Mouse (Mus musculus) monocyte, adult 2 months (primary cell): ENCODE data around the gene Plekhj1.

Source experiments
- DNase-seq, 2 experiments: peaks; one replicate each; pipeline ENCODE4 v3.0.0; 2022; ENCODE audit warnings: low spot score in 2 of 2, low read depth in 1 of 2

Gene Plekhj1

DNA sequence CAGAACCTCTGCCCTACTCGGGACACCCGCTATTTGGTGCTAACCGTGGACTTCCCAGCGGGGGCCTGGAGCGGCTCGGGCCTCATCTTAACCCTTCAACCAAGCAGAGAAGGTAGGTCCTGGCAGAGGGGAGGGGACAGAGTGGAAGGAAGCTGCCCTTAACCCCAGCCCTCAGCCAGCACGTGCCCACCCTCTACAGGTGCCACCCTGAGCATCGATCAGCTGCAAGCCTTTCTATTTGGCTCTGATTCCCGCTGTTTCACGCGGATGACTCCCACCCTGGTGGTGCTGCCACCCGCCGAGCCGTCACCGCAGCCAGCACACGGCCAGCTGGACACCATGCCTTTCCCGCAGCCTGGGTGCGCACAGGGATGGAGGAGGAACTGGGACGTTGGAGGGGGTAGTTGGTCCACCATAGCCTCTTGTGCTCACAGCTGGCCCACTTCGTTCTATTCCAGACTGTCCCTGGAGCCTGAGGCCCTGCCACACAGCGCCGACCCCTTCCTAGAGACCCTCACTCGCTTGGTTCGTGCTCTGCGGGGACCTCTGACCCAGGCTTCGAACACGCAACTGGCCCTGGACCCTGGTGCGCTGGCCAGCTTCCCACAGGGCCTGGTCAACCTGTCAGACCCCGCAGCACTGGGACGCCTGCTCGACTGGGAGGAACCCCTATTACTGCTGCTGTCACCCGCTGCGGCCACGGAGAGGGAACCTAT is 8.1 kb upstream of the Plekhj1 start:
- DNase-seq: no peak

GRCm38 (mm10) chr10:80805925-80806324 is 7.5 kb upstream of the Plekhj1 start:
- peak in 1 of 2 experiments; percentile 47 for DNase-seq

GRCm38 (mm10) chr10:80805322-80805721 is 6.9 kb upstream of the Plekhj1 start:
- DNase-seq: no peak

GRCm38 (mm10) chr10:80804916-80805315 is 6.5 kb upstream of the Plekhj1 start, which contains the start of gene Amh:
Amh (plus strand) TSS chr10:80805243.
- no peak for DNase-seq

- DNase-seq: no peak
Measured at GRCm38 (mm10) chr10:80804340-80804739, 5.9 kb upstream of the Plekhj1 start.

DNA sequence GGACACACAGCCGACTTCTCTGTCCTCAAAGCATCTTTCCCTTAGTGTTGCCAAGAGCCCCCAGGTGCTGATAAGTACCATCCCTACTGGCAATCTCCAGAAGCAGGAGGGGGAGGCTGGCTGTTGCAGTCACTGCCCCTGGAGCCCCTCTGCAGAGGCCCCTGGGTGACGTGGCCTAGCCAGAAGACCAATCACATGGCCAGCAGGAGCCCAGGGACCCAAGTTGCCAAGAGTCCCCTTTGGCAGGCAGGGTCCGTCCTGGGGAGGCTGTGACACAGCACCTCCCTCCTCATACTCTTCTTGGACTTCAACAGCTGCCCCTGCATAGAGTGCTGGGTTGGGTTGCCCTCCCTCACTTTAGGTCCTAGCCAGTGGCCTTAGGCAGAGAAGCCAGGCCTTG is 4.6 kb upstream of the Plekhj1 start:
- no peak for DNase-seq

DNA sequence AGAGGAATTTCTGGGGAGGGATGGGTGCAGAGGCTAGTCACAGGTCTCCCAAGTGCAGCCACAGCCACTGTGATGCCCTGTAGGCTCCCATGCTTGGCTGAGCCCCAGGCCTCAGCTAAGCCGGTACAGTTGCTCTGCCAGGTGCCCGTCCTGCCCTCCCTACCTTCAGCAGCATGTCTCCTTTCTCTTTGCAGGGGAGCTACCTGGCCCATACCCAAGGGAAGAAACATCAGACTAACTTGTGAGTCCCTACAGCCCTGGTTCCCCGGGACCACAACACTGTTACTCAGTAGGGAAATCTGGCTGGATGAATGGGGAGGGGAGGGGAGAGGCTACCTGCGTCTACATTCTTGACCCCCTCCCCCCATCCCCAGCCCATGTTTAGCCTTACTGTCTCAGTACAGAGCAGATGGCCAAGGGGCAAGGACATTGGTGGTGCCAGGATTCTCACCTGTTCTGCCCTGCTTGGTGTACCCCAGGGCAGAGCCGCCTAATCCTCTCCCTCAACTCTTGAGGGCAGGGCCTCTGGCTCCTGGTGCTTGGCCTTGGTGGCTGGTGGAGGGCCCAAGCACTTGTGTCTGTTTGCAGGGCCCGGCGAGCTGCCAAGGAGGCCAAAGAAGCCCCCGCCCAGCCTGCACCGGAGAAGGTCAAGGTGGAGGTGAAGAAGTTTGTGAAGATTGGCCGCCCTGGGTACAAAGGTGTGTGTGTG is 3.9 kb upstream of the Plekhj1 start:
- DNase-seq: no peak

DNA sequence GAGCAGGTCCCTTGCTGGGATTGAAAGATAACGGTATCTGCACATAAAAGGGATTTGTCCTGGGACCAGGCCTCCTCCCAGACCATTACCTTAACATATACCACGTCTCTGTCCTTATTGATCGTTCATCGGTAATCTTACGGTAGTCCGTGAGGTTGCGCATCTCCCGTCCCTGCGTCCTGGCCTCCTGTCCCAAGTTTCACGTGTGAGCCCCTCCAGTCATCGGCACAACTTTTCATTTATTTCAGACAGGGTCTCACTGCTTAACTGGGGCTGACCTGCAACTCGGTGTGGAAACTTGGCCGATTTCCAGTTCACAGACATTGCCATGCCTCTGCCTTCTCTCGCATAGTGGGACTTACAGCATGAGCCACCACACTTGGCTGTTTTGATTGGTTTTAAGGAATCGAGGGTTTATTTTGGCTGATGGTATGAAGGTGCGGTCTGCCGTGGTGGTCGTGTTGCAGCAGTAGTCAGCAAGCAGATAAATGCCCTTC is 692 bp upstream of the Plekhj1 start:
- DNase-seq: no peak

DNA sequence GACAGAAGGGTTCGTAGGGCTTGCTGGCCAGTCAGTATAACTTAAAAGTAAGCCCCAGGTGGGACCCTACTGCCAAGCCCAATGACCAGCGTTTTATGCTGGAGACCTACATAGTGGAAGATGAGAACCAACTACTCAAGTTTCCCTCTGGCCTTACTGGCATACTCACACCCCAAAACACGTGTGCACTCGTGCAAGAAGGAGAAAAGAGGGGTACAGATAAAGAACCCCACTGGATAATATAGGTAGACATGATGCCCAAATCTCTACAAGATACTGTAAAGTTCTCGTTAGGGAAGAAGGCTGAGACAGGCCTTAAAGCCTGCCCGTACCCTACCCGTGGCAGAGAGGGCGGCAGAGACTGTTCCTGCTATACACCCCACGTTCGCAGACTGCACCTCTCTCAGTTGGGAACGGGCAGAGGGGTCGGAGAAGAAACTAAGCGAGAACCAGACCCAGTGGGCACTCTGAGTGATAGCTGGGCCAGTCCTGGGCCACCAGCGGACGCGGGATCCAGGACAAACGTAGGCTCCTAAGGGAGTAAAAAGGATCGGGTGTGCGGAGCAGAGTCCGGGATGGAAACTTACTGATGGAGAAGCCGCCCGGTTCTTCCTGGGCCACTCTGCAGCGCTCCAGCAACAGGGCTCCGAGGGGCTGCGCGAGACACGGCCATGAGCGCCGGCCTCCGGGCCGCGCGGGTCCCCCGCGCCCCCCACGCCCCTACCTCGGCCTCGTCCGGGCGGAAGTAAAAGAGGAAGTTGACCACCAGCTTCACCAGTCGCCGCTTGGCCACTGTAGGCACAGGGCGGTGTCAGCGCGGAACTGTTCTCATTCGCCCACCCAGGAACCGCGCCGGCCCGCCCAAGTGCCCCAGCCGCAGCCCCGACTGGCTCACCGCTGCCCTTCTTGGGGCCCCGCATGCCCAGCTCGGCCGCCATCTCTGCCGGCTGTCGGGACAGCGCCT is 958 bp downstream of the Plekhj1 start:
- peak in 1 of 2 experiments; percentile 18 for DNase-seq

GRCm38 (mm10) chr10:80796307-80796848 is 2.0 kb downstream of the Plekhj1 start:
- no peak for DNase-seq

- DNase-seq: no peak
Measured at GRCm38 (mm10) chr10:80794750-80795149, 3.7 kb downstream of the Plekhj1 start.

- no peak for DNase-seq
Measured at GRCm38 (mm10) chr10:80793803-80794202, 4.6 kb downstream of the Plekhj1 start.

DNA sequence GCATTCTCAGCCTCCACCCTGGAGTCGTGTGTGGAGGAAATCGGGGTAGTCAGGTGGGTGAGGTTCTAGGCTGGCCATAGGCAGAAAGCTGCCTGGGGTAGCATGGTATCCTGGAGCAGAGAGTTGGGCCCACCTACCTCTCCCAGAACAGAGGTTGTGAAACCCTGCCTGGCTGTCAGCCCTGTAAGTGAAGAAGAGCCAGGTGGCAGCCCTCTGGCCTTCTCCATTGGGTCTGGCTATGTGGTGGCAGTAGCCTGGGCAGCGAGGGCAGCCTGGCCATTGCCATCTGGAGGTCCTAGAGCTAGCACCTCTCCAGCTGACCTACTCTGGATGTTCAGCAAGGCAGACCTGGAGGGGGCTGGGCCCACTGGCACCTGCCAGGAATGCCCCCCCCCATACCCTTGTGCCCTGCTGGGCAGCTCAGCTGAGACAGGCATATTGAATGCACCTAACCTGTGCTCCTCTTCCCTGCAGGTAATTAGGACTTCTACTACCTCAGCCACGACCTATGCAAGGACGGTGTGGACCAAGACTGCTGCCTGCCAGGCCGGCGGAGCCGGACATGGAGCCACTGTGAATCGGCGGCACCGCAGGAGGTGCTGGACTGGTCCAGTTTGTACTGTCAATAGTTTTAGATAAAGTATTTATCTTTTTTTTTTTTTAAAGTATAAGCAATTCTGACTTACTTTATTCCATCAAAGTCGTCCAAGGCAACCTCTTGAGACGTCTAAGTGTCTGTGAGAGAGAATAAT is 5.2 kb downstream of the Plekhj1 start:
- no peak for DNase-seq

DNA sequence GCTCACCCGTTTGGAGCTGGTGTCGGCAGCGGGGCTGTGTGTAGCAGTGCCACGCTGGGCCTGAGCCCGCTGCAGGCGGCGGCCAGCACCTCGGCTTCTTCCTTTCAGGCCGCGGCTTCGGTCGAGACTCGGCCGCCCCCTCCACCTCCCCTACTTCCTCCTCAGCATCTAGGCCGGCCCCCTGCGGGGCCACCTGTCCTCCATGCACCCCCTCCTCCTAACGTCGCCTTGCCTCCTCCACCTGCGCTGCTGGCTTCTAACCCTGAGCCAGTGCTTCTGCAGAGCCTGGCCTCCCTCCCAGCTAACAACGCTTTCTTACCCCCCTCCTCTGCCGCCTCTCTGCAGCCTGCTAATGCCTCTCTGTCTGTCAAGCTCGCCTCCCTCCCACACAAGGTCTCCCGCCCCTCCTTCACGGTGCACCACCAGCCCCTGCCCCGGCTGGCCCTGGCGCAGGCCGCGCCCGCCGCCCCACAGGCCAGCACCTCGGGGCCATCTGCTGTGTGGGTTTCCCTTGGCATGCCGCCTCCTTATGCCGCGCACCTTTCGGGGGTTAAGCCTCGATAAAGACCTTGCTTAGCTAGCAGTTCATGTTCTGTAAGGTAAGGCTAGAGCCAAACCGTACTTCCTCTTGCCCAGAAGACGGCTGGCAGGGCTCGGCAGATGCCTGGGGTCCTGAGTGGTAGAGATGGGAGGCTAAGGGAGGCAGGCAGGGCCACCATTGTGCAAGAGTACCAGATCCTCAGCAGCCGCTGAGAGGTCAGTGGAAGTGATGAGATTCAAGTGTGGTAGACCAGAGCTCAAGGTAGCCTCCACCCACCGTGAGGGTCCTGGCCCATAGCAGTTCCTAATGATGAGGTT is 6.0 kb downstream of the Plekhj1 start:
- no peak for DNase-seq

- no peak for DNase-seq
Measured at GRCm38 (mm10) chr10:80791476-80792174, 6.8 kb downstream of the Plekhj1 start.

- DNase-seq: no peak
Measured at GRCm38 (mm10) chr10:80790761-80791404, 7.5 kb downstream of the Plekhj1 start.

- no peak for DNase-seq
Measured at GRCm38 (mm10) chr10:80787517-80787916, 10.9 kb downstream of the Plekhj1 start.

DNA sequence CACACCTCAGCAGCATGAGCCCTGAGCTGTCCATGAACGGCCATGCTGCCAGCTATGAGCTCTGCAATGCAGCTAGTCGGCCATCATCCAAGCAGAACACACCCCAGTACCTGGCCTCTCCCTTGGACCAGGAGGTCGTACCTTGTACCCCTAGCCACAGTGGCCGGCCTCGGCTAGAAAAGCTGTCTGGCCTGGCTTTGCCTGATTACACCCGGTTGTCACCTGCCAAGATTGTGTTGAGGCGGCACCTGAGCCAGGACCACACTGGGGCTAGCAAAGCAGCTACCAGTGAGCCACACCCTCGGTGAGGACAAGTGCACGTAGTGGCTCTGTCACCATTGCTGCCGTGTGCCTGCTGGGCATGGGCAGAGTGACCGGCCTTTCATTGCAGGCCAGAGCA is 12.5 kb downstream of the Plekhj1 start:
- DNase-seq: no peak
